Mouse (Mus musculus): ENCODE results near the gene B230217C12Rik. TPM values are rescaled to one million over a fixed set of nuclear protein-coding genes. Genes with fewer than 3 reads are reported as not detected.

Gene B230217C12Rik
- polyA plus RNA-seq, 1 experiment from 2014 or later: 38.2 TPM

- no peaks in the 10 kb centered on the region for H3K27me3 ChIP-seq (replicated peaks; ENCODE audit: control insufficient read depth, insufficient read depth, low read length)
- peak overlapping the region; percentile 71 for H3K4me3 ChIP-seq (ENCODE audit: low read length)
- 27% methylated on average over 7 of the region's 7 CpGs for WGBS
- no peaks in the 10 kb centered on the region; the same call in 1 of the 2 replicates for H3K4me1 ChIP-seq (ENCODE audit: control insufficient read depth, insufficient read depth, low read depth, low read length)
- H3K27ac ChIP-seq (ENCODE audit: low read depth, low read length): peak overlapping the region; percentile 77
- peak; percentile 18 for ATAC-seq
- H3K9me3 ChIP-seq (ENCODE audit: control insufficient read depth, low read length): no peaks in the 10 kb centered on the region
- peak overlapping the region; percentile 61 for H3K9ac ChIP-seq (ENCODE audit: low read depth, low read length)
- H3K36me3 ChIP-seq (ENCODE audit: control insufficient read depth, insufficient read depth, low read length): no peaks in the 10 kb centered on the region
- H3K4me2 ChIP-seq (ENCODE audit: low read length): peak overlapping the region; percentile 73
Observed at GRCm38 (mm10) chr11:97884601-97885185, 44.1 kb downstream of the B230217C12Rik start.

- H3K4me1 ChIP-seq (ENCODE audit: control insufficient read depth, insufficient read depth, low read depth, low read length): no peaks in the 10 kb centered on the region; the same call in 1 of the 2 replicates
- H3K4me2 ChIP-seq (ENCODE audit: low read length): no peak overlapping the region
- no peak for ATAC-seq
- no peak overlapping the region for H3K9ac ChIP-seq (ENCODE audit: low read depth, low read length)
- H3K27me3 ChIP-seq (replicated peaks; ENCODE audit: control insufficient read depth, insufficient read depth, low read length): no peaks in the 10 kb centered on the region
- no peaks in the 10 kb centered on the region for H3K36me3 ChIP-seq (ENCODE audit: control insufficient read depth, insufficient read depth, low read length)
- no peaks in the 10 kb centered on the region for H3K9me3 ChIP-seq (ENCODE audit: control insufficient read depth, low read length)
- no peak overlapping the region for H3K4me3 ChIP-seq (ENCODE audit: low read length)
- H3K27ac ChIP-seq (ENCODE audit: low read depth, low read length): no peak overlapping the region
- WGBS: 100% methylated on average over 2 of the region's 2 CpGs
Observed at GRCm38 (mm10) chr11:97885296-97885915, 44.8 kb downstream of the B230217C12Rik start.

GRCm38 (mm10) chr11:97891821-97892220, 51.2 kb downstream of the B230217C12Rik start:
- H3K27ac ChIP-seq (ENCODE audit: low read depth, low read length): no peak overlapping the region
- no peaks in the 10 kb centered on the region for H3K4me1 ChIP-seq (ENCODE audit: control insufficient read depth, insufficient read depth, low read depth, low read length)
- H3K4me3 ChIP-seq (ENCODE audit: low read length): no peak overlapping the region
- no peak overlapping the region for H3K9ac ChIP-seq (ENCODE audit: low read depth, low read length)
- H3K27me3 ChIP-seq (replicated peaks; ENCODE audit: control insufficient read depth, insufficient read depth, low read length): no peaks in the 10 kb centered on the region
- WGBS: 81% methylated on average over 5 of the region's 5 CpGs
- ATAC-seq: no peak
- 0 out of 2 replicates have a peak, but pooled peaks cover 2% of the 10 kb centered on the region for H3K9me3 ChIP-seq (ENCODE audit: control insufficient read depth, low read length)
- no peaks in the 10 kb centered on the region for H3K36me3 ChIP-seq (ENCODE audit: control insufficient read depth, insufficient read depth, low read length)
- no peak overlapping the region for H3K4me2 ChIP-seq (ENCODE audit: low read length)

Other genes with a start within 250 kb of the B230217C12Rik start
- gene Epop, start 211.1 kb upstream of the B230217C12Rik start, polyA plus RNA-seq (2015; fragmentation: Nextera tagmentation; extraction: Ambion mirVana): 1.2 and 1.4 TPM in 2 replicates
- 3.1 and 3.3 TPM in 2 replicates for gene Mllt6, start 177.4 kb upstream of the B230217C12Rik start, polyA plus RNA-seq (2015; fragmentation: Nextera tagmentation; extraction: Ambion mirVana)
- gene Cisd3, start 155.0 kb upstream of the B230217C12Rik start, polyA plus RNA-seq (2015; fragmentation: Nextera tagmentation; extraction: Ambion mirVana): 37.2 and 42.4 TPM in 2 replicates
- 15.4 and 19.2 TPM in 2 replicates for gene Pcgf2, start 140.3 kb upstream of the B230217C12Rik start, polyA plus RNA-seq (2015; fragmentation: Nextera tagmentation; extraction: Ambion mirVana)
- gene Psmb3, start 137.4 kb upstream of the B230217C12Rik start, polyA plus RNA-seq (2015; fragmentation: Nextera tagmentation; extraction: Ambion mirVana): 422 and 438 TPM in 2 replicates
- 3.6 and 4.4 TPM in 2 replicates for gene Pip4k2b, start 96.1 kb upstream of the B230217C12Rik start, polyA plus RNA-seq (2015; fragmentation: Nextera tagmentation; extraction: Ambion mirVana)
- gene Cwc25, start 74.2 kb upstream of the B230217C12Rik start, polyA plus RNA-seq (2015; fragmentation: Nextera tagmentation; extraction: Ambion mirVana): 14.1 and 16.2 TPM in 2 replicates
- 0.44 and 0.91 TPM in 2 replicates for gene 1700001P01Rik, start 64.9 kb upstream of the B230217C12Rik start, polyA plus RNA-seq (2015; fragmentation: Nextera tagmentation; extraction: Ambion mirVana)
- 252 and 268 TPM in 2 replicates for gene Rpl23, start 58.3 kb upstream of the B230217C12Rik start, polyA plus RNA-seq (2015; fragmentation: Nextera tagmentation; extraction: Ambion mirVana)
- gene Lasp1, start 41.8 kb upstream of the B230217C12Rik start, polyA plus RNA-seq (2015; fragmentation: Nextera tagmentation; extraction: Ambion mirVana): 176 and 191 TPM in 2 replicates
- 0.34 and 0.43 TPM in 2 replicates for gene Fbxo47, start 43.4 kb downstream of the B230217C12Rik start, polyA plus RNA-seq (2015; fragmentation: Nextera tagmentation; extraction: Ambion mirVana)
- 2.1 and 2.8 TPM in 2 replicates for gene Plxdc1, start 145.7 kb downstream of the B230217C12Rik start, polyA plus RNA-seq (2015; fragmentation: Nextera tagmentation; extraction: Ambion mirVana)
- gene Arl5c, start 155.4 kb downstream of the B230217C12Rik start, polyA plus RNA-seq (2015; fragmentation: Nextera tagmentation; extraction: Ambion mirVana): 7.3 and 7.6 TPM in 2 replicates
- 59.6 and 69.0 TPM in 2 replicates for gene Cacnb1, start 182.3 kb downstream of the B230217C12Rik start, polyA plus RNA-seq (2015; fragmentation: Nextera tagmentation; extraction: Ambion mirVana)
- gene Rpl19, start 185.9 kb downstream of the B230217C12Rik start, polyA plus RNA-seq (2015; fragmentation: Nextera tagmentation; extraction: Ambion mirVana): 578 and 612 TPM in 2 replicates
- gene Stac2, start 212.7 kb downstream of the B230217C12Rik start, polyA plus RNA-seq (2015; fragmentation: Nextera tagmentation; extraction: Ambion mirVana): 7.9 and 9.8 TPM in 2 replicates